ENCODE assay signal across 18 mouse cellular contexts in the genomic region with DNA sequence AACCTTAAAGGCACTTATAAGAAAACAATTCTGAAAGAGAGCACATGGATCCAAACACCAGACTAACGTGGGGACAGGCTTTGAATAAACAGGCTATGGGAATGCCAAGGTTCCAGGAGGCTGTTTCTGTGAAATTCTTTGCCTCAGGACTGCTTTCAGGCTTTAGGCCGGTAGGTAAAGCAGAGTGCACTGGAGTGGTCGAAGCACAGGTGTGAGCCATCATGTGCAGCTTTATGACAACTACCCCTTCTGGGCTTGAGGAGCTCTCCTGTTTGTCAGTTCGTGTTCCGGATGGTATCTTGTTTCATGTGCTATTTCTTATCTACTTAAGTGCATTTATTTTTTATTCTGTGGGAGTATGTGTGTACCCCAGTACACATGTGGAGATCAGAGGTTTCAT. TPM values are rescaled to one million over a fixed set of nuclear protein-coding genes. Genes with fewer than 3 reads are reported as not detected.
"Had no signal": no experiment of that assay in that cellular context is flagged by ENCODE, and none has a peak within 500 bp of the region (broad histone marks: within the 10 kb centered on the region; RNA-seq: fewer than 3 reads in every experiment).

No protein-coding gene starts in this region.

- H3K9me3 ChIP-seq: midbrain, embryonic 10.5 days; midbrain, embryonic 12.5 days; neural tube, embryonic 13.5 days; neural tube, embryonic 15.5 days had no signal

- H3K27ac ChIP-seq: midbrain, embryonic 10.5 days; midbrain, embryonic 12.5 days; neural tube, embryonic 13.5 days; neural tube, embryonic 15.5 days had no signal

- H3K36me3 ChIP-seq: midbrain, embryonic 10.5 days; midbrain, embryonic 12.5 days; neural tube, embryonic 13.5 days had no signal

- ATAC-seq: midbrain, embryonic 16.5 days had no signal

- DNase-seq: lung, adult 18-20 months; lung, embryonic 14.5 days; lung, postnatal 10 days; lung, postnatal 4 days; midbrain, embryonic 14.5 days; retina, postnatal 1 day; right cerebral cortex, adult 18-20 months; right cerebral cortex, postnatal 25 days; right cerebral cortex, postnatal 4 days; spleen, adult 18-20 months; thymus, adult 18-20 months; thymus, postnatal 14 days had no signal

- H3K4me3 ChIP-seq: midbrain, embryonic 10.5 days; midbrain, embryonic 12.5 days; myocyte; neural tube, embryonic 13.5 days; neural tube, embryonic 15.5 days had no signal

- H3K4me1 ChIP-seq: midbrain, embryonic 10.5 days; midbrain, embryonic 12.5 days; neural tube, embryonic 13.5 days; neural tube, embryonic 15.5 days had no signal

- H3K27me3 ChIP-seq: neural tube, embryonic 13.5 days; neural tube, embryonic 15.5 days had no signal

- H3K9ac ChIP-seq: lung, embryonic 14.5 days; midbrain, embryonic 12.5 days; neural tube, embryonic 13.5 days; neural tube, embryonic 15.5 days had no signal

- H3K4me2 ChIP-seq: lung, embryonic 14.5 days; midbrain, embryonic 12.5 days; neural tube, embryonic 13.5 days; neural tube, embryonic 15.5 days had no signal

RNA-seq across cellular contexts. Expression of gene Nwd1, which starts 30.8 kb away (rescaled TPM):
- polyA plus RNA-seq: lung, embryonic 14.5 days; midbrain, embryonic 10.5 days had no signal
